Mouse (Mus musculus) lung, embryonic 16.5 days (tissue): Measurements from ENCODE around the gene Esp6. TPM values are rescaled to one million over a fixed set of nuclear protein-coding genes. Genes with fewer than 3 reads are reported as not detected.

ENCODE experiments used
- polyA plus RNA-seq: library from polyadenylated mRNA; unstranded; fragments of >200 nt; fragmentation: Nextera tagmentation; extraction: Ambion mirVana; gene quantifications from 2 replicates; pipeline ENCODE4 v1.2.1, GENCODE M21; 2015

Gene Esp6
- polyA plus RNA-seq, 1 experiment from 2014 or later: not detected

Other genes starting within 250 kb of the Esp6 start
- not detected in 2 replicates for gene Crisp1, start 242.3 kb upstream of the Esp6 start, polyA plus RNA-seq
- not detected in 2 replicates for gene Esp8, start 41.5 kb upstream of the Esp6 start, polyA plus RNA-seq
- gene Esp4, start 37.1 kb downstream of the Esp6 start, polyA plus RNA-seq: not detected in 2 replicates
- gene Esp3, start 70.6 kb downstream of the Esp6 start, polyA plus RNA-seq: not detected in 2 replicates
- gene Esp1, start 165.6 kb downstream of the Esp6 start, polyA plus RNA-seq: not detected in 2 replicates
- gene Crisp2, start 245.5 kb downstream of the Esp6 start, polyA plus RNA-seq: not detected in 2 replicates
- 0.83 and 2.2 TPM in 2 replicates for gene Rhag, start 249.6 kb downstream of the Esp6 start, polyA plus RNA-seq